Mouse (Mus musculus) cerebellum, adult 18-20 months (tissue): ENCODE results near the gene Ddx10.
"Not testable (repeated sequence)": the region's sequence is repeated elsewhere in the genome, so short reads cannot be mapped to it uniquely, and the experiment has no call there.

Experiments used
- DNase-seq, 2 experiments: peaks; one replicate each; pipeline ENCODE4 v3.0.0; 2021

Gene Ddx10

GRCm38 (mm10) chr9:53142424-53142823 is 105.4 kb downstream of the Ddx10 start:
- not testable (repeated sequence) for DNase-seq

GRCm38 (mm10) chr9:53140610-53141165 is 107.2 kb downstream of the Ddx10 start:
- no peak for DNase-seq

- no peak for DNase-seq
Observed at GRCm38 (mm10) chr9:53132826-53133225, 115.0 kb downstream of the Ddx10 start.

- DNase-seq, result no peak
Observed at GRCm38 (mm10) chr9:53130460-53130859, 117.4 kb downstream of the Ddx10 start.

GRCm38 (mm10) chr9:53101103-53101502 is 146.8 kb downstream of the Ddx10 start:
- DNase-seq, result no peak

GRCm38 (mm10) chr9:53095319-53096165 is 152.3 kb downstream of the Ddx10 start:
- no peak for DNase-seq

- DNase-seq, result no peak
Observed at GRCm38 (mm10) chr9:53094536-53094935, 153.3 kb downstream of the Ddx10 start.

GRCm38 (mm10) chr9:53077626-53078025 is 170.2 kb downstream of the Ddx10 start:
- DNase-seq, result no peak

GRCm38 (mm10) chr9:53075931-53076330 is 171.9 kb downstream of the Ddx10 start:
- DNase-seq, result no peak

- DNase-seq, result no peak
Observed at GRCm38 (mm10) chr9:53074443-53074842, 173.4 kb downstream of the Ddx10 start.

- no peak for DNase-seq
Observed at GRCm38 (mm10) chr9:53073576-53074112, 174.2 kb downstream of the Ddx10 start.

- DNase-seq, result no peak
Observed at GRCm38 (mm10) chr9:53072088-53072487, 175.8 kb downstream of the Ddx10 start.

- DNase-seq, result no peak
Observed at GRCm38 (mm10) chr9:53070875-53071524, 176.9 kb downstream of the Ddx10 start.

GRCm38 (mm10) chr9:53068166-53068565 is 179.7 kb downstream of the Ddx10 start:
- DNase-seq, result no peak

GRCm38 (mm10) chr9:53066428-53066827 is 181.4 kb downstream of the Ddx10 start:
- no peak for DNase-seq

GRCm38 (mm10) chr9:53065028-53065427 is 182.8 kb downstream of the Ddx10 start:
- no peak for DNase-seq

- DNase-seq, result no peak
Observed at GRCm38 (mm10) chr9:53064531-53064930, 183.3 kb downstream of the Ddx10 start.

- DNase-seq, result no peak
Observed at GRCm38 (mm10) chr9:53055306-53055705, 192.5 kb downstream of the Ddx10 start.
